8 mouse cellular contexts compared by ENCODE assay signal in the genomic region with DNA sequence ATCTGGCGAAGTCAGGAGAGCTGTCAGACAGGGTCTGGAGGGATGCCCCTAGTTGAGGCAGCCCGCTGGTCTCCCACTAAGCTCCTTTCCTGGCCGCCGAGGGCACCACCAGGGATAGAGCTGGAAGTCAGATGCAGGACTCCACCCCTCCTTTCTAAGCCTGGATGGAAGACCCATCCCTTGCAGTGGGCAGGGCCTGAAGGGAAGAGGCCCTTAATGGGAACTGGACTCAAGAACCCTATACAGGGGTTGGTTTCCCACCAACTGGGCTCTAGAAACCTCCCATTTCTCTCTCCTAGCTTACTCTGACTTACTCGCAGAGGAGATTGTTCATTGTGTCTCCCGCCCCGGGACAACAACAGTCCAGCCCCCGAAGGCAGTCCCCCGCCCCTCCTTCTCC. TPM values are rescaled to one million over a fixed set of nuclear protein-coding genes. Genes with fewer than 3 reads are reported as not detected.
A peak's percentile ranks its signal among the peaks of the same experiment; 100 is the strongest.
DNase-seq lines count a peak whose midpoint lies in the region; ATAC-seq lines count a peak whose summit lies in the region.

No protein-coding gene starts in this region.

- peak overlapping the region; percentile 51; the same call in 1 of the 2 replicates for H3K9ac ChIP-seq in lung, embryonic 16.5 days (ENCODE audit: low read length)
- H3K9ac ChIP-seq in hindbrain, embryonic 11.5 days (ENCODE audit: low read depth, low read length), result no peak overlapping the region
- peak overlapping the region; percentile 11; the same call in 1 of the 2 replicates for H3K9ac ChIP-seq in limb, embryonic 15.5 days
- no peak overlapping the region; the same call in 1 of the 2 replicates for H3K9ac ChIP-seq in stomach, embryonic 15.5 days

- DNase-seq in lung, postnatal 25 days (ENCODE audit: low spot score), result no peak
- DNase-seq in hindbrain, embryonic 11.5 days (ENCODE audit: low spot score), result peak; percentile 19
- DNase-seq in urinary bladder, postnatal 36 days (ENCODE audit: low spot score in 2 of 2), result no peak
- no peak for DNase-seq in right cerebral cortex, postnatal 10 days (ENCODE audit: low spot score in 2 of 2)
- no peak for DNase-seq in Muller cell, postnatal 12 days (ENCODE audit: inconsistent ontology term)

- H3K36me3 ChIP-seq in lung, embryonic 16.5 days (ENCODE audit: control insufficient read depth, insufficient read depth, low read length), result no peaks in the 10 kb centered on the region
- no peaks in the 10 kb centered on the region for H3K36me3 ChIP-seq in hindbrain, embryonic 11.5 days (ENCODE audit: control insufficient read depth, insufficient read depth, low read length)
- H3K36me3 ChIP-seq in limb, embryonic 15.5 days, result no peaks in the 10 kb centered on the region
- no peaks in the 10 kb centered on the region for H3K36me3 ChIP-seq in stomach, embryonic 15.5 days

- no peaks in the 10 kb centered on the region for H3K9me3 ChIP-seq in lung, embryonic 16.5 days (ENCODE audit: control insufficient read depth, low read length)
- H3K9me3 ChIP-seq in hindbrain, embryonic 11.5 days (ENCODE audit: control insufficient read depth, low read length), result no peaks in the 10 kb centered on the region
- no peaks in the 10 kb centered on the region for H3K9me3 ChIP-seq in limb, embryonic 15.5 days
- no peaks in the 10 kb centered on the region for H3K9me3 ChIP-seq in stomach, embryonic 15.5 days

- peak overlapping the region; percentile 47 for H3K4me3 ChIP-seq in lung, embryonic 16.5 days (ENCODE audit: low read length)
- H3K4me3 ChIP-seq in hindbrain, embryonic 11.5 days (ENCODE audit: low read depth, low read length), result peak overlapping the region; percentile 13
- H3K4me3 ChIP-seq in limb, embryonic 15.5 days, result peak overlapping the region; percentile 43
- peak overlapping the region; percentile 48 for H3K4me3 ChIP-seq in stomach, embryonic 15.5 days (replicated peaks)

- H3K27me3 ChIP-seq in lung, embryonic 16.5 days (ENCODE audit: control insufficient read depth, insufficient read depth, low read depth, low read length), result peaks cover 30% of the 10 kb centered on the region
- peaks cover 38% of the 10 kb centered on the region for H3K27me3 ChIP-seq in hindbrain, embryonic 11.5 days (ENCODE audit: control insufficient read depth, insufficient read depth, low read length)
- H3K27me3 ChIP-seq in limb, embryonic 15.5 days, result peaks cover 64% of the 10 kb centered on the region
- peaks cover 26% of the 10 kb centered on the region for H3K27me3 ChIP-seq in stomach, embryonic 15.5 days (replicated peaks)

- 7% methylated on average over 9 of the region's 9 CpGs for WGBS in lung, embryonic 16.5 days
- 5% methylated on average over 9 of the region's 9 CpGs for WGBS in hindbrain, embryonic 11.5 days
- 8% methylated on average over 9 of the region's 9 CpGs for WGBS in limb, embryonic 15.5 days
- 12% methylated on average over 9 of the region's 9 CpGs for WGBS in stomach, embryonic 15.5 days

- peak overlapping the region; percentile 69 for H3K4me2 ChIP-seq in lung, embryonic 16.5 days (ENCODE audit: low read depth, low read length)
- peak overlapping the region; percentile 39; the same call in 1 of the 2 replicates for H3K4me2 ChIP-seq in hindbrain, embryonic 11.5 days (replicated peaks; ENCODE audit: low read depth, low read length)
- peak overlapping the region; percentile 83 for H3K4me2 ChIP-seq in limb, embryonic 15.5 days
- H3K4me2 ChIP-seq in stomach, embryonic 15.5 days, result peak overlapping the region; percentile 92

- no peak for ATAC-seq in lung, embryonic 16.5 days (ENCODE audit: low read depth)
- no peak for ATAC-seq in hindbrain, embryonic 11.5 days (ENCODE audit: low FRiP score)
- no peak for ATAC-seq in limb, embryonic 15.5 days (ENCODE audit: insufficient number of reproducible peaks, low FRiP score, low TSS enrichment, low read depth)
- no peak for ATAC-seq in stomach, embryonic 15.5 days (ENCODE audit: insufficient read depth, low FRiP score, low read depth)

- H3K27ac ChIP-seq in lung, embryonic 16.5 days (ENCODE audit: low read length), result no peak overlapping the region
- H3K27ac ChIP-seq in hindbrain, embryonic 11.5 days (ENCODE audit: low read depth, low read length), result no peak overlapping the region
- H3K27ac ChIP-seq in limb, embryonic 15.5 days, result no peak overlapping the region
- no peak overlapping the region for H3K27ac ChIP-seq in stomach, embryonic 15.5 days

- peaks cover 18% of the 10 kb centered on the region for H3K4me1 ChIP-seq in lung, embryonic 16.5 days (replicated peaks; ENCODE audit: control insufficient read depth, insufficient read depth, low read length)
- H3K4me1 ChIP-seq in hindbrain, embryonic 11.5 days (replicated peaks; ENCODE audit: control insufficient read depth, insufficient read depth, low read length), result peaks cover 6% of the 10 kb centered on the region; the same call in 1 of the 2 replicates
- peaks cover 32% of the 10 kb centered on the region for H3K4me1 ChIP-seq in limb, embryonic 15.5 days
- H3K4me1 ChIP-seq in stomach, embryonic 15.5 days, result peaks cover 35% of the 10 kb centered on the region

RNA-seq across cellular contexts. Expression of gene Plekhg6, which starts 0.8 kb away (rescaled TPM):
- 0.49 and 0.99 TPM in 2 replicates for polyA plus RNA-seq in lung, embryonic 16.5 days (2015; fragmentation: Nextera tagmentation; extraction: Ambion mirVana)
- polyA plus RNA-seq in hindbrain, embryonic 11.5 days (2014; fragmentation: Nextera tagmentation; extraction: Ambion mirVana), result 0.06 and 0.19 TPM in 2 replicates
- polyA plus RNA-seq in limb, embryonic 15.5 days (2015; fragmentation: Nextera tagmentation; extraction: Ambion mirVana), result 4.2 and 4.5 TPM in 2 replicates
- 3.1 and 3.9 TPM in 2 replicates for polyA plus RNA-seq in stomach, embryonic 15.5 days (2015; fragmentation: Nextera tagmentation; extraction: Ambion mirVana)

RNA-seq across cellular contexts. Expression of gene Tnfrsf1a, which starts 30.6 kb away (rescaled TPM):
- polyA plus RNA-seq in lung, embryonic 16.5 days (2015; fragmentation: Nextera tagmentation; extraction: Ambion mirVana), result 115 and 117 TPM in 2 replicates
- 25.2 and 25.9 TPM in 2 replicates for polyA plus RNA-seq in hindbrain, embryonic 11.5 days (2014; fragmentation: Nextera tagmentation; extraction: Ambion mirVana)
- polyA plus RNA-seq in limb, embryonic 15.5 days (2015; fragmentation: Nextera tagmentation; extraction: Ambion mirVana), result 95.6 and 98.8 TPM in 2 replicates
- polyA plus RNA-seq in stomach, embryonic 15.5 days (2015; fragmentation: Nextera tagmentation; extraction: Ambion mirVana), result 67.6 and 69.5 TPM in 2 replicates

RNA-seq across cellular contexts. Expression of gene Scnn1a, which starts 59.3 kb away (rescaled TPM):
- 9.1 and 13.4 TPM in 2 replicates for polyA plus RNA-seq in lung, embryonic 16.5 days (2015; fragmentation: Nextera tagmentation; extraction: Ambion mirVana)
- polyA plus RNA-seq in hindbrain, embryonic 11.5 days (2014; fragmentation: Nextera tagmentation; extraction: Ambion mirVana), result 0.45 and 0.96 TPM in 2 replicates
- 5.2 and 5.3 TPM in 2 replicates for polyA plus RNA-seq in limb, embryonic 15.5 days (2015; fragmentation: Nextera tagmentation; extraction: Ambion mirVana)
- 3.1 and 3.8 TPM in 2 replicates for polyA plus RNA-seq in stomach, embryonic 15.5 days (2015; fragmentation: Nextera tagmentation; extraction: Ambion mirVana)

Comparison
In these comparisons a context has a peak if more than half of its experiments do, and no peak if none do; other contexts are left out.
1. H3K4me2 ChIP-seq: peak in every context shown above with its lines; median percentile 92 in stomach, embryonic 15.5 days; 83 in limb, embryonic 15.5 days; 69 in lung, embryonic 16.5 days; 39 in hindbrain, embryonic 11.5 days.
2. H3K9ac ChIP-seq: peak in lung, embryonic 16.5 days (single experiment) and limb, embryonic 15.5 days (single experiment); none in hindbrain, embryonic 11.5 days (single experiment) and stomach, embryonic 15.5 days (single experiment).
3. Peak in every context shown above with its lines, with median percentiles within 50 percentile points of each other: H3K4me3 ChIP-seq.